Mouse (Mus musculus) CH12.LX (cell line): ENCODE measurements at regions not wholly inside any gene's neighbourhood (a gene's known extent, or its start where the extent isn't known, plus 50 kb on each side); places are given as distances from the start of the nearest gene placed in this dataset.

ENCODE experiments used
- DNase-seq: peaks from one replicate; pipeline ENCODE4 v3.0.0-alpha.2; 2013; ENCODE audit errors: extremely low read depth
- H3K27ac ChIP-seq: 2 replicates; pipeline ENCODE4 v1.5.1; 2012; ENCODE audit warnings: low read depth, mild to moderate bottlenecking, control low read depth, moderate library complexity; ENCODE audit not compliant: insufficient read depth
- H3K27me3 ChIP-seq: replicated peaks from 2 replicates; pipeline ENCODE3; 2012; ENCODE audit warnings: inconsistent platforms
- H3K36me3 ChIP-seq, 2 experiments: replicated peaks in 1 of 2; 2 replicates each; pipeline versions ENCODE3 to v1.6.1; 2012; ENCODE audit warnings: inconsistent platforms in 1 of 2, low read length in 1 of 2, mild to moderate bottlenecking in 1 of 2, mixed read lengths in 1 of 2, moderate library complexity in 1 of 2; ENCODE audit not compliant: control insufficient read depth in 1 of 2, insufficient read depth in 1 of 2
- H3K4me1 ChIP-seq, 2 experiments: 2 replicates each; pipeline ENCODE4 v1.6.1; 2012; ENCODE audit warnings: inconsistent platforms in 1 of 2, moderate library complexity in 1 of 2; ENCODE audit not compliant: insufficient read depth in 2 of 2, control insufficient read depth in 1 of 2
- H3K4me2 ChIP-seq: 2 replicates; pipeline ENCODE4 v1.6.1; 2012; ENCODE audit warnings: low read depth, mild to moderate bottlenecking, control low read depth; ENCODE audit not compliant: poor library complexity, insufficient read depth, severe bottlenecking
- H3K4me3 ChIP-seq, 3 experiments: fragments of 150-350 bp in 1 of 3; sonication (generic) in 1 of 3; replicated peaks in 1 of 3; 2 replicates each; pipeline versions ENCODE3 to v1.5.1; 2011 to 2012; ENCODE audit warnings: low read depth in 2 of 3, low read length in 2 of 3, mild to moderate bottlenecking in 2 of 3, moderate library complexity in 2 of 3, control low read depth in 1 of 3, improper control_type of control experiment in 1 of 3, inconsistent platforms in 1 of 3, mixed read lengths in 1 of 3; ENCODE audit not compliant: poor library complexity in 1 of 3
- H3K79me2 ChIP-seq: replicated peaks from 2 replicates; pipeline ENCODE4 v1.6.1; 2012; ENCODE audit warnings: mild to moderate bottlenecking, moderate library complexity; ENCODE audit not compliant: control insufficient read depth, poor library complexity, insufficient read depth, severe bottlenecking; ENCODE audit errors: extremely low read depth
- H3K9ac ChIP-seq: 2 replicates; pipeline ENCODE4 v1.6.1; 2012; ENCODE audit warnings: low read depth, mild to moderate bottlenecking, control low read depth, moderate library complexity; ENCODE audit not compliant: insufficient read depth
- H3K9me3 ChIP-seq: replicated peaks from 2 replicates; pipeline ENCODE3; 2012; ENCODE audit warnings: low read length, inconsistent platforms, mixed read lengths
- CHD1 ChIP-seq: IDR thresholded peaks from 2 replicates; pipeline ENCODE4 v1.6.1; 2012; ENCODE audit warnings: low read depth, low read length, improper control_type of control experiment, inconsistent platforms
- CHD2 ChIP-seq: IDR thresholded peaks from 2 replicates; pipeline ENCODE4 v1.6.1; 2011; ENCODE audit warnings: low read length, improper control_type of control experiment
- CTCF ChIP-seq, 2 experiments: IDR thresholded peaks in 1 of 2; conservative IDR thresholded peaks in 1 of 2; 2 replicates each; pipeline ENCODE4 v1.5.1; 2011 to 2012; ENCODE audit warnings: low read depth in 2 of 2, low read length in 2 of 2, improper control_type of control experiment in 1 of 2, inconsistent platforms in 1 of 2, mild to moderate bottlenecking in 1 of 2, moderate library complexity in 1 of 2
- ELF1 ChIP-seq: IDR thresholded peaks from 2 replicates; pipeline ENCODE4 v1.6.1; 2014; ENCODE audit warnings: low read depth, mild to moderate bottlenecking, inconsistent platforms, low read length, improper control_type of control experiment
- ETS1 ChIP-seq: conservative IDR thresholded peaks from 2 replicates; pipeline ENCODE4 v1.6.1; 2012; ENCODE audit warnings: low read depth, mild to moderate bottlenecking, inconsistent platforms, low read length, improper control_type of control experiment, moderate library complexity
- IRF4 ChIP-seq: IDR thresholded peaks from 2 replicates; pipeline ENCODE4 v1.6.1; 2014; ENCODE audit warnings: low read depth, mild to moderate bottlenecking, inconsistent platforms, low read length, improper control_type of control experiment
- MAZ ChIP-seq: IDR thresholded peaks from 2 replicates; pipeline ENCODE4 v1.6.1; 2012; ENCODE audit warnings: low read depth, mild to moderate bottlenecking, inconsistent platforms, low read length, improper control_type of control experiment, moderate library complexity
- MEF2A ChIP-seq: IDR thresholded peaks from 2 replicates; pipeline ENCODE4 v1.6.1; 2014; ENCODE audit warnings: low read depth, mild to moderate bottlenecking, inconsistent platforms, low read length, improper control_type of control experiment, borderline replicate concordance
- MXI1 ChIP-seq: IDR thresholded peaks from 2 replicates; pipeline ENCODE4 v1.6.1; 2011; ENCODE audit warnings: mild to moderate bottlenecking, low read depth, low read length, improper control_type of control experiment
- MYC ChIP-seq: IDR thresholded peaks from 2 replicates; pipeline ENCODE4 v1.6.1; 2011; ENCODE audit warnings: low read depth, mild to moderate bottlenecking, improper control_type of control experiment, low read length
- NRF1 ChIP-seq: IDR thresholded peaks from 2 replicates; pipeline ENCODE4 v1.6.1; 2014; ENCODE audit warnings: low read depth, mild to moderate bottlenecking, inconsistent platforms, low read length, improper control_type of control experiment, moderate library complexity
- PAX5 ChIP-seq: IDR thresholded peaks from 2 replicates; pipeline ENCODE4 v1.6.1; 2012; ENCODE audit warnings: low read length, inconsistent platforms, mixed read lengths
- POLR2A ChIP-seq: IDR thresholded peaks from 2 replicates; pipeline ENCODE4 v1.6.1; 2011; ENCODE audit warnings: low read depth, mild to moderate bottlenecking, improper control_type of control experiment, low read length
- POLR2AphosphoS2 ChIP-seq: IDR thresholded peaks from 2 replicates; pipeline ENCODE4 v1.6.1; 2011; ENCODE audit warnings: low read depth, low read length, improper control_type of control experiment
- RCOR1 ChIP-seq: conservative IDR thresholded peaks from 2 replicates; pipeline ENCODE4 v1.6.1; 2012; ENCODE audit warnings: low read depth, mild to moderate bottlenecking, inconsistent platforms, low read length, improper control_type of control experiment
- SIN3A ChIP-seq: IDR thresholded peaks from 2 replicates; pipeline ENCODE4 v1.6.1; 2012; ENCODE audit warnings: low read length, improper control_type of control experiment, inconsistent platforms
- SMC3 ChIP-seq: IDR thresholded peaks from 2 replicates; pipeline ENCODE4 v1.6.1; 2011; ENCODE audit warnings: low read depth, low read length, improper control_type of control experiment
- TBP ChIP-seq: conservative IDR thresholded peaks from 2 replicates; pipeline ENCODE4 v1.6.1; 2011; ENCODE audit warnings: low read depth, low read length, improper control_type of control experiment
- USF2 ChIP-seq: conservative IDR thresholded peaks from 2 replicates; pipeline ENCODE4 v1.6.1; 2011; ENCODE audit warnings: low read depth, low read length, improper control_type of control experiment
- ZNF384 ChIP-seq: IDR thresholded peaks from 2 replicates; pipeline ENCODE4 v1.6.1; 2012; ENCODE audit warnings: low read depth, low read length, improper control_type of control experiment, inconsistent platforms
- dilution Hi-C: fragments of 300-500 bp; cut with MboI; formaldehyde crosslinking; loops from 2 replicates; pipeline ENCODE4 v1.14.3; 2020; ENCODE audit warnings: low sequenced_read_pairs; ENCODE audit not compliant: extremely low pct_unique_long_range_greater_than_20kb, extremely low pct_ligation_motif_present
- in situ Hi-C: fragments of 300-500 bp; cut with MboI; formaldehyde crosslinking; loops from 3 replicates; pipeline ENCODE4 v1.14.3; 2019; ENCODE audit warnings: low sequenced_read_pairs, low pct_ligation_motif_present, low pct_unique_long_range_greater_than_20kb, mixed read lengths

DNA sequence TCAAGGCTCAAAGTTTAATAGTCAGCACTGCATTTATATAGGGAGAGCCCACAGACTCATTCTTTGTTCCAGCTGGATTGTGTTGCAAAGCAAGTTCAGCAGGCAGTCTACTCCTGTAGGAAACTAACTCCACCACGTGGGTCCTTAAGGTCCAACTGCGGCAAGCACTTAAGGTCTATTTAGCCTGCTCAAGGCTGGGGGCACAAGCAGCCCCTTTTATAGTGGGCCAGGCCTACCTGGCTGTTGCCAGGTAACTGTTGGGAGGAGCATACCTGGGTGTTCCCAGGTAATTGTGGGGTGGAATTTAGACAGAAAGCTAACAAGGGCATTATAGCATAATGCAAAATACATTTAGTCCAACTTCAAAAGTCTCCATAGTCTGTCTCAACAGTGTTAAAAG lies 126.5 kb downstream of the Emp1 start:
- in situ Hi-C loops (no loop called here), dilution Hi-C loops (no loop called here)
- H3K9ac ChIP-seq = no peak overlapping the region
- H3K4me1 ChIP-seq = no peaks in the 10 kb centered on the region
- no peak for TF ChIP-seq ELF1
- TF ChIP-seq CTCF (conservative IDR thresholded peaks at IDR 0.05 in 1 of 2, IDR thresholded peaks at IDR 0.05 in 1 of 2; ENCODE audit: low read depth in 2 of 2, low read length in 2 of 2) = no peak
- no peak for TF ChIP-seq USF2
- no peak for TF ChIP-seq MXI1
- no peak for TF ChIP-seq NRF1
- TF ChIP-seq PAX5 = no peak
- no peak for TF ChIP-seq IRF4
- no peak for TF ChIP-seq ZNF384
- TF ChIP-seq SIN3A = no peak
- no peak for TF ChIP-seq MEF2A
- no peak for TF ChIP-seq RCOR1
- TF ChIP-seq CHD1 = no peak
- TF ChIP-seq MAZ = no peak
- TF ChIP-seq TBP = no peak
- TF ChIP-seq POLR2A = no peak
- no peak for TF ChIP-seq CHD2
- no peak for TF ChIP-seq MYC
- H3K4me3 ChIP-seq = no peak overlapping the region
- H3K9me3 ChIP-seq = peaks cover 2% of the 10 kb centered on the region
- no peak for DNase-seq
- H3K27ac ChIP-seq = no peak overlapping the region
- no peaks in the 10 kb centered on the region for H3K79me2 ChIP-seq
- no peak overlapping the region for H3K4me2 ChIP-seq
- H3K27me3 ChIP-seq = peaks cover 43% of the 10 kb centered on the region
- no peaks in the 10 kb centered on the region for H3K36me3 ChIP-seq

DNA sequence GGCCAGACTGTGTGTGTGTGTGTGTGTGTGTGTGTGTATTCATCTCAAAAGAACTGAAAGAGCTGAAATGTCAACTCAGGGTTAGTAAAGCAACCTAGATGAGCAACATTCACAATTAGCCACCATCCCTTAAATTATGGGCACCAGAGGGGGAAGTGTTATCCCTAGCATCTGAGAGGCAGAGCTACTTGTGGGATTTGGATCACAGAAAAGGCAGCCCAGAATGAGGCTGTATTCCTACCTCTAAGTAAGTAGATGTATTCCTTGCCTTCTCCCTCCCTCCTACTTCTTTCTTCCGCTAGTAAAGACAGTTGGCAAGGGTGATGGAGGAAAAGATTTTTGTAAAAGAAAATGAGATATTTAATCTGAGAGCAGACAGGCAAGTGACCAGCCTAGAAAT lies 131.6 kb downstream of the Emp1 start:
- in situ Hi-C loops (no loop called here), dilution Hi-C loops (no loop called here)
- H3K9me3 ChIP-seq = peaks cover 7% of the 10 kb centered on the region
- no peak overlapping the region for H3K9ac ChIP-seq
- peaks cover 22% of the 10 kb centered on the region for H3K27me3 ChIP-seq
- no peak overlapping the region for H3K4me2 ChIP-seq
- no peaks in the 10 kb centered on the region for H3K79me2 ChIP-seq
- H3K4me3 ChIP-seq = no peak overlapping the region
- DNase-seq = no peak
- H3K36me3 ChIP-seq = no peaks in the 10 kb centered on the region
- no peak for TF ChIP-seq ETS1
- TF ChIP-seq SMC3 = no peak
- no peak for TF ChIP-seq MEF2A
- TF ChIP-seq POLR2AphosphoS2 = no peak
- H3K27ac ChIP-seq = no peak overlapping the region
- H3K4me1 ChIP-seq = no peaks in the 10 kb centered on the region
